Mouse (Mus musculus) cortical plate, adult 2 months (tissue): Measurements from ENCODE around the gene Gzmm. TPM values are rescaled to one million over a fixed set of nuclear protein-coding genes. Genes with fewer than 3 reads are reported as not detected.
A peak's percentile ranks its signal among the peaks of the same experiment; 100 is the strongest.

Source experiments
- H3K27ac ChIP-seq: fragments of 200-500 bp; 2 replicates; pipeline ENCODE4 v1.5.1; 2012; ENCODE audit warnings: low read length, control low read depth, inconsistent platforms; ENCODE audit not compliant: insufficient read depth
- H3K4me1 ChIP-seq: fragments of 200-500 bp; 2 replicates; pipeline ENCODE4 v1.6.1; 2011; ENCODE audit warnings: low read length; ENCODE audit not compliant: control insufficient read depth, insufficient read depth
- H3K4me3 ChIP-seq: fragments of 200-500 bp; 2 replicates; pipeline ENCODE4 v1.5.1; 2011; ENCODE audit warnings: mild to moderate bottlenecking, low read length, control low read depth; ENCODE audit not compliant: insufficient read depth
- CTCF ChIP-seq: fragments of 200-500 bp; IDR thresholded peaks from 2 replicates; pipeline ENCODE4 v1.5.1; 2011; ENCODE audit warnings: mild to moderate bottlenecking, control low read depth, low read length; ENCODE audit not compliant: insufficient read depth; ENCODE audit errors: extremely low read depth
- POLR2A ChIP-seq: fragments of 200-500 bp; IDR thresholded peaks from 2 replicates; pipeline ENCODE4 v1.6.1; 2011; ENCODE audit warnings: mild to moderate bottlenecking, low read length, control low read depth; ENCODE audit not compliant: insufficient read depth; ENCODE audit errors: extremely low read depth
- polyA plus RNA-seq: library from polyadenylated mRNA; depleted of rRNA; stranded (reverse); fragments of >200 nt; gene quantifications from 2 replicates; pipeline ENCODE4 v1.2.3, GENCODE M21; 2012

Gene Gzmm
- polyA plus RNA-seq, 1 experiment = 1.1 TPM

GRCm38 (mm10) chr10:79687513-79687912 lies 1.3 kb upstream of the Gzmm start:
- Histone ChIP-seq H3K4me1 (no peaks in the 10 kb centered on the region; the same call in 1 of the 2 replicates), H3K27ac (no peak overlapping the region), H3K4me3 (no peak overlapping the region)
- TF ChIP-seq CTCF = no peak

GRCm38 (mm10) chr10:79689178-79689577 lies 358 bp downstream of the Gzmm start:
- H3K4me1 ChIP-seq = no peaks in the 10 kb centered on the region
- TF ChIP-seq CTCF = no peak
- no peak for TF ChIP-seq POLR2A
- no peak overlapping the region for H3K4me3 ChIP-seq
- no peak overlapping the region for H3K27ac ChIP-seq

GRCm38 (mm10) chr10:79691986-79692548 lies 3.2 kb downstream of the Gzmm start:
- H3K27ac ChIP-seq = no peak overlapping the region
- TF ChIP-seq POLR2A (no peak), CTCF (no peak)
- H3K4me1 ChIP-seq = no peaks in the 10 kb centered on the region; the same call in 1 of the 2 replicates
- no peak overlapping the region for H3K4me3 ChIP-seq

- H3K4me1 ChIP-seq = no peaks in the 10 kb centered on the region; the same call in 1 of the 2 replicates
- H3K4me3 ChIP-seq = no peak overlapping the region
- TF ChIP-seq CTCF (no peak), POLR2A (no peak)
- no peak overlapping the region for H3K27ac ChIP-seq
These were observed 5.0 kb downstream of the Gzmm start for GRCm38 (mm10) chr10:79693580-79694378.

GRCm38 (mm10) chr10:79694379-79694655 lies 5.5 kb downstream of the Gzmm start:
- H3K4me3 ChIP-seq = no peak overlapping the region
- H3K4me1 ChIP-seq = no peaks in the 10 kb centered on the region; the same call in 1 of the 2 replicates
- no peak overlapping the region for H3K27ac ChIP-seq
- TF ChIP-seq CTCF = no peak
- TF ChIP-seq POLR2A = no peak

GRCm38 (mm10) chr10:79695231-79696128 lies 6.7 kb downstream of the Gzmm start:
- peak overlapping the region; percentile 84; the same call in 1 of the 2 replicates for H3K27ac ChIP-seq
- TF ChIP-seq POLR2A = no peak
- TF ChIP-seq CTCF = peak; percentile 90
- no peak overlapping the region for H3K4me3 ChIP-seq

GRCm38 (mm10) chr10:79696129-79696651 lies 7.4 kb downstream of the Gzmm start:
- Histone ChIP-seq H3K27ac (peak overlapping the region; percentile 84), H3K4me3 (no peak overlapping the region)
- TF ChIP-seq POLR2A = no peak
- TF ChIP-seq CTCF = no peak

More at GRCm38 (mm10) chr10:79695231-79696128, 6.7 kb downstream of the Gzmm start:
- H3K4me1 ChIP-seq = no peaks in the 10 kb centered on the region; the same call in 1 of the 2 replicates

GRCm38 (mm10) chr10:79697916-79698315 lies 9.1 kb downstream of the Gzmm start:
- no peak overlapping the region for H3K27ac ChIP-seq

More at GRCm38 (mm10) chr10:79696129-79696651, 7.4 kb downstream of the Gzmm start:
- H3K4me1 ChIP-seq = no peaks in the 10 kb centered on the region; the same call in 1 of the 2 replicates

GRCm38 (mm10) chr10:79698459-79698858 lies 9.6 kb downstream of the Gzmm start:
- Histone ChIP-seq H3K4me1 (no peaks in the 10 kb centered on the region; the same call in 1 of the 2 replicates), H3K4me3 (no peak overlapping the region), H3K27ac (peak overlapping the region; percentile 62)
- no peak for TF ChIP-seq POLR2A
- TF ChIP-seq CTCF = no peak

More at GRCm38 (mm10) chr10:79697916-79698315, 9.1 kb downstream of the Gzmm start:
- no peak overlapping the region for H3K4me3 ChIP-seq
- no peaks in the 10 kb centered on the region; the same call in 1 of the 2 replicates for H3K4me1 ChIP-seq
- TF ChIP-seq POLR2A (no peak), CTCF (no peak)
